Mouse (Mus musculus): ENCODE measurements around the gene Tctn1. TPM values are rescaled to one million over a fixed set of nuclear protein-coding genes. Genes with fewer than 3 reads are reported as not detected.

The Tctn1 gene
- total RNA-seq, 2 experiments from 2014 or later, result 16.4 to 17.8 TPM

DNA sequence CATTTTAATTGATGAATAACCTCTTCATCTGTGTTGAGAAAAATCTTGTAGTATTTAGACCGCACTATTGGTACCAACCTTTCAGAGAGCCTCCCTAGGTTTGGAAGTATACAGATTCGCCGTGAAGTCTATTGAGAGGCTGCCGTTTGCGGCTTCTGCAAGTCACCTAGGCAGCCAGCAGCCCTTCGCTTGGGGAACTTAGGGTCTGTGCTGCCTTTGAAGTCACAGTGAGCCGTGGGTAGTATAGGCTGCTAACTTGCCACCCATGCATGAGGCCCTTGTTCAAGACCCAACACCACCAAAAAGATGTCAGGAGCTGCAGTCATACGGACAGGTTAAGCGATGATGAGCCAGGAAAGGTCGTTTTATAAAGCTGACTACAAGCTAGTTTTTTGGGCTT, 21.9 kb upstream of the Tctn1 start:
- intact Hi-C loops (cut with DNase I), result no loop called here

DNA sequence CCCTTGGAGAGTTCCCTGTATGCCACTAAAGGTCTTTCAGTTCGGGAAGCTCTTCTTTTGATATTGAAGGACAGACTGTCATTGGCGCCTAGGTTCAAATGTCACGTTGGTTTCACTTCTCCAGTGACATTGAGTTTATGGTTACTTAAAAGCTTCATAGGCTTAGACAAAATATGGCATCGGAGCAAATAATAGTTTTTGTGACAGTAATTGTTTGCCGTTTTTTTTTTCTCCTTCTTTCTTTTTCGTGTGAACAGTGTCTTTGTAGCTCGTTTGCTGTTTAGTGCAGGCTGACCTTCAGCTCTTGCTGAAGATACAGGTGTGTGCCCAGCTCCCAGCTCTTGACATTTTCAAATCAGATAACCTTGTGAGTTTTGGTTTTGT, 21.5 kb upstream of the Tctn1 start:
- DNase-seq, result no peak
- intact Hi-C loops (cut with DNase I), result no loop called here

More for the DNA sequence above, 21.9 kb upstream of the Tctn1 start:
- DNase-seq, result no peak

DNA sequence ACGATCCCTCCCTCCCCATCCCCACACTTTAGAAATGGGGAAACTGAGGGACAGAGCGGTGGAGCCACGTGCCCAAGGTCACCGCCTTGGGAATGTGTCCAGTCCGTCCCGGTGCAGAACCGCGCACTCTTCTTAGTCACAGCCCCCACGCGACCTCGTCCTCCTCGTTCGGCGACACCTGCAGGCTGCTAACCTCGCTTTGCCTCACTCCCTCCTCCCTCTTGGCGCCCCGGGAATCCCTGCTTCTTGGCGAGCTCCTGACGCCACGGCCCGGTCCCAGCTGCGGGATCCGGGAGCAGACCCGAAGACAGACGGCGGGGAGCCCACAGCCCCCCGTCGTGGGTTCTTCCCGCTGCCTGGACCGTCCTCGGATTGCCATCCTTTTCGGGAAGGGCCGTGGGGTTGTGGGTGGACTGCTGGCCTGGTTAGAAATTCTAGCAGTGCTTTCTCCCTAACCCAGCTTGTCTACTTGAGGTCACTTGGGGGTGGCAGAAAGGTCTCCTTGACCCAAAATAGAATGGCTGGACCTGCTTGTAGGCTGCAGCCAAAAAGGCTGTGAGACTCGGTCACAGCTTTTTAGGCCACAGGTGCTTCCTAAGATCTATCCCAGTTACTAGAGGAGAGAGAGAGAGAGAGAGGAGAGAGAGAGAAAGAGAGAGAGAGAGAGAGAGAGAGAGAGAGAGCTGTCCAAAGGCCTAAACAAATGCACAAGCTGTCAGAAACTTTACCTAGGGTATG, 20.9 kb upstream of the Tctn1 start:
- DNase-seq, result peak; percentile 50
- intact Hi-C loops (cut with DNase I), result no loop called here

- intact Hi-C loops (cut with DNase I), result no loop called here
- peak; percentile 96 for DNase-seq
Measured at GRCm38 (mm10) chr5:122284183-122285028, 20.1 kb upstream of the Tctn1 start, which contains the start of gene Pptc7. Pptc7 (plus strand) TSS chr5:122284365.

DNA sequence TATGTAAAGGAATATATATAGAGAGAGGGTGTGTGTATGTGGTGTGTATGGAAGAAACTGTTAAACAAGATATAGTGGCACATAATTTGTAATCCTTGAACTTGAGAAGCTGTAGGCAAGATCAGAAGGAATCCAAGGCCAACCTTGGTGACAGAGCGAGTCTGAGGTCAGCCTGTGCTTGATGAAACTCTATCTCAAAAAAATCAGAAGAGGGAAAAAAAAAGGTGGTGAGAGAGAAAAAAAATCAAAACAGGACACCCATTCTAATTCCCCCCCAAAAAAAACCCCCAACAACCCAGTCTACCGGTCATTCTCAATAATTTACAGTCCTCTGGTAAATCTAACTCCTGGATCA, 19.5 kb upstream of the Tctn1 start:
- DNase-seq, result no peak
- intact Hi-C loops (cut with DNase I), result no loop called here

DNA sequence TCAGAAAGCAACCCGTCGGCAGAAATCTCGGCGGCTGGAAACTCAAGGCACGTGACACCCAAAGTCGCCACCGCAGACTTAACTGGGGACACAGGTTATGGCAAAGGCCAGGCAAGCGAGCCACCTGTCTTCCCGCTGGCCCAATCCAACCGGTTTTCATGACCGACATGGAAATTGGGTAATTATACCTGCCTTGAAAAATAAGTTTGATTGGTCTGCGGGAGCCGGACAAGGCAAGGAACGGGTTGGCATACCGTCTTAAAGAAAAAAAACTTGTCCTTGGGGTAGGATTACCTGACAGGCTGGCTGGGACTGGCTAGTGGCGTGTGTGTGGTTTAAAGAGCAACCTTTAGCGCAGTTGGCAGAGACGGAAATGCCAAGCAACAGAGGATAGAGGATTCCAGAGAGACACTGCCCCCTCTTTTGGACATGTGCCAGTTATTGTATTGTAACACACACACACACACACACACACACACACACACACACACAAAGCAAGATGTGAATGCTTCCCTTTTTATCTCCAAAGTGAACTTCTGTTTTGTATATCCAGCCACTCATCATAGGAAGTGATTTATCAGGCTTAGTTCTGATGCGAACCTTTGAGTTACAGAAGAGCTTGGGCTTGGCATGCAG, 16.7 kb upstream of the Tctn1 start:
- DNase-seq, result no peak

DNA sequence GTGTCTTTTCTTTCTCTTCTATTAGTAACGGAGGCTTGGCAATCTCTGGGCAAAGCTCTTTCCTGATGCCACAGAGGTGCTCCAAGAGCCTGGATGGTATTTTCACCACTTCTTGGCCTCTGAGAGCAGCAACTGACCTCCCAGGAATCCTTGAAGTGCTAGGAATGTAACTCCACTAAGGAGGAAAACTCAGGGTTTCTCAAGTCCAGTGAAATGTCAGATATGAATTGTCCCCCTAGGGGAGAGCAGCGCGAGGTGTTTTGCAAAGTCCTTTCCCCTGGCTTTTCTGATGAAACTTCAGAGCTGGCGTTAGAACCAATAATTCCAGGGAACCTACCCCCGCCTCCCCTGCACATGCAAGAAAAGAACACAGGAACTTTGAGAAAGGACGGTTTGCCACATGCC, 16.2 kb upstream of the Tctn1 start:
- intact Hi-C loops (cut with DNase I), result no loop called here

More for the DNA sequence above, 16.7 kb upstream of the Tctn1 start:
- intact Hi-C loops (cut with DNase I), result no loop called here

DNA sequence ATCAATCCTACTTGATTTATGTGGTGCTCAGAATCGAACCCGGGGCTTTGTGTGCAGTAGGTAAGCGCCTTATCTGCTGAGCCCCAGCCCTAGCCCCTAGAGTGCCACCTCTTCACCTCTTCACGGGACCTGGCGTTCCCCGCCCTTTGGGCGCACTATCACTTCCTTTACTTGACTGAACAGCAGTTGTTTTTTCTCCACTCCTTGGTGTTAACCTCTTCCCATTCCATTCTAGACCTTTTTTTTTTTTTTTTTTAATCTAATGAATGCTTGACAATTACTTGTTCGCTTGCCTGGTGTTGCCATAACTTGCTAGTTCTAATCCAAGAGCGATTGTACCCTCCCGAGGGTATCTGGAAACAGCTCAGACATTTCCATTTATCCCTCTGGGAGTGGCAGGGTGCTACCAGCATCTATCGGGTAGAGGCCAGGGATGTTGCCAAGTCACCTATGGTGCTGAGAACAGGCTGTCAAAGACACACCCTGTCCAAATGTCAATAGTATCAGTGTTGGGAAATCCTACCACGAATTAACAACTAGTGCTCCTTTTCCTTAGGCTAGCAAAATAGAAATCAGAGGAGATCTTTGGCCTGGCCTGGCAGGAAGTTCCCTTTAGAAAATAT, 15.7 kb upstream of the Tctn1 start:
- no peak for DNase-seq
- intact Hi-C loops (cut with DNase I), result no loop called here

More for the DNA sequence above, 16.2 kb upstream of the Tctn1 start:
- no peak for DNase-seq

GRCm38 (mm10) chr5:122278946-122279345, 14.7 kb upstream of the Tctn1 start:
- intact Hi-C loops (cut with DNase I), result no loop called here

DNA sequence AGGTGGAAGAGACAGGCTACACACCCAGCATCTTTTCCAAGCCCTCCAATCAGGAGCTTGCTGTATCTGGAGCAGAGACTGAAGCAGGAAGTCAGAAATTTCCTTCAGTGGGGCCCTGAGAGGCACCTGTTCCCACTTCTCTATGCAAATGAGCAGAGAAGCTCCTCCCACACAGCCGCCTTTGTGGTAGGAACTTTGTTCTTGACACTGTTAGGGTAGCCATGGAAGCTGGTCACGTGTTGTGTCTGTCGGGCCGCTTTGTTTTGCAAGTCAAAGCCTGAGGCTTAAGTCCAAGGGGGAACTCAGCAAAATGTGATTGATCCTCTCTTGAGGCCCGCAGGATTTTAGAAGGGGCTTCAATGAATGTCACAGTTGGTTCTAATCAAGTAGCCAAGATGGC, 10.5 kb upstream of the Tctn1 start:
- intact Hi-C loops (cut with DNase I), result no loop called here

More at GRCm38 (mm10) chr5:122278946-122279345, 14.7 kb upstream of the Tctn1 start:
- peak; percentile 27 for DNase-seq

DNA sequence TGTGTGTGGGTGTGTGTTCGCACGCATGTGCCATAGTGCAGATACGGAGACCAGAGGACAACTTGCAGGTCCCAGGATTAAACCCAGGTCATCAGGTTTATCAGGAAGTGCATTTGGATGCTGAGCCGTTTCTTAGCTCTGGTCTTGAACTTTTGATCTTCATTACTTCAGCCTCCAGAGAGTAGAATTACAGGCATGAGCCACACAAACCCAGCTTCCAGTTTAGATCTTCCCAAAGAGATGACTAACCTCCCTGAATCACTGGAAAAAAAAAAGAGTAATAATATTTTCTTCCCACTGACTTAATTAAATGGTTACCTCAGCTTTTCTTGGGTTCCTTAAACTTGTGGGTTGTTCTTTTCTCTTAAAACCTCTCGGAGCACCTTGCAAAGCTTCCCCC, 8.6 kb upstream of the Tctn1 start:
- intact Hi-C loops (cut with DNase I), result no loop called here
- DNase-seq, result no peak

More for the DNA sequence above, 10.5 kb upstream of the Tctn1 start:
- DNase-seq, result no peak

DNA sequence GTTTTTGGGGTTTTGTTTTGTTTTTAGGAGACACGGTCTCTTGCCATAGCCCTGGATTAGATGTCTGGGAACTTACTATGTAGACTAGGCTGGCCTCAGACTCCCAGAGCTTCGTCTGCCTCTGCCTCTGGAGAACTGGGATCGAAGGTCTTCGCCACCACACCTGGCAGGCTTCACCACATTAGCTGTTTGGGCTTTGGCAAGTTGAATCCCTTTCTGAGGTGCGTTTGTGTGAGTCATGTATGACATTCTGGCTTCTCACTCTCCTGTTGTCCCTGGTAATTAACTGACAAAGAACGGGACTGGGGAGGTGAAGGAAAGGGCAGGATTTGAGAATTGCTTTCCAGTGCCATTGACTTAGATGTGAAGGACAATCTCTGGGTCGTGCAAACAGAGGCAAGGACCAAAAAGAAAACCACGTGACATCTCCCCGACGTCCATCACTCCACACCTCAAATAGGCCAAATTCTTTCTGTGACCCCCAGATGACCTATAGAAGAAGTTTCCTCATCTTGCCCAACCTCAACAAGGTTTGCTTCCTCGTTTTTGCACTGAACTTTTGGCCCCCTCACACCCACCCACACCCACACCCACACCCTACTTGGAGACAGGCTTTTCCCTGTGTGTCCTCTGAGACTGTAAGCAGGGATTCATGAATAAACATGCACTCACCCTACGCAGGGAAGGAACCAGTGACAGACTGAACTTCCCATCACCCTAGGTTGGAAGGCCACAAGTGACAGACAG, 4.8 kb upstream of the Tctn1 start:
- no peak for DNase-seq
- intact Hi-C loops (cut with DNase I), result no loop called here

- intact Hi-C loops (cut with DNase I), result loop anchor here (2.0 kb wide), 1 partner anchor 77 kb away; no protein-coding TSS in a partner anchor
- DNase-seq, result peak; percentile 74
Measured at GRCm38 (mm10) chr5:122267899-122268298, 3.6 kb upstream of the Tctn1 start.

- intact Hi-C loops (cut with DNase I), result loop anchor here (2.0 kb wide), 1 partner anchor 78 kb away; no protein-coding TSS in a partner anchor
- no peak for DNase-seq
Measured at GRCm38 (mm10) chr5:122267136-122267535, 2.9 kb upstream of the Tctn1 start.

GRCm38 (mm10) chr5:122265942-122266341, 1.7 kb upstream of the Tctn1 start:
- intact Hi-C loops (cut with DNase I), result loop anchor here (2.0 kb wide), 1 partner anchor 79 kb away; no protein-coding TSS in a partner anchor
- no peak for DNase-seq

GRCm38 (mm10) chr5:122265187-122265586, 927 bp upstream of the Tctn1 start:
- DNase-seq, result no peak
- intact Hi-C loops (cut with DNase I), result no loop called here

DNA sequence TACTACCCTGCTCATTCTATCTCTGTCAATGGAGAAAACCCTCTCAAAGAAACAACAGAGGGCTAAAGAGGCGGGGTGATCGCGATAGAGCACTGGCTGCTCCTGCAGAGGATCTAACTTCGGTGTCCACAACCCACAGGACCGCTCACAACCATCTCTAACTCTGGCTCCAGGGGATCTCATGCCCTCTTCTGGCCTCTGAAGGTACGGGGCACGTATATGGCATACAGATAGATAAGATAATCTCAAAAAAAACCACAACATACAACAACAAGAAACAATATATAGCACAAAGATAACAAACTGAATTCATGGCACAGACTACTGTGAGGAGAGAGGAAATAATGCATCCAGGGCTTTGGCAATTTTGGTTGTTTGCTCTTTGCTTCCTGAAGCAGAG, 2.2 kb downstream of the Tctn1 start:
- no peak for DNase-seq
- intact Hi-C loops (cut with DNase I), result no loop called here

DNA sequence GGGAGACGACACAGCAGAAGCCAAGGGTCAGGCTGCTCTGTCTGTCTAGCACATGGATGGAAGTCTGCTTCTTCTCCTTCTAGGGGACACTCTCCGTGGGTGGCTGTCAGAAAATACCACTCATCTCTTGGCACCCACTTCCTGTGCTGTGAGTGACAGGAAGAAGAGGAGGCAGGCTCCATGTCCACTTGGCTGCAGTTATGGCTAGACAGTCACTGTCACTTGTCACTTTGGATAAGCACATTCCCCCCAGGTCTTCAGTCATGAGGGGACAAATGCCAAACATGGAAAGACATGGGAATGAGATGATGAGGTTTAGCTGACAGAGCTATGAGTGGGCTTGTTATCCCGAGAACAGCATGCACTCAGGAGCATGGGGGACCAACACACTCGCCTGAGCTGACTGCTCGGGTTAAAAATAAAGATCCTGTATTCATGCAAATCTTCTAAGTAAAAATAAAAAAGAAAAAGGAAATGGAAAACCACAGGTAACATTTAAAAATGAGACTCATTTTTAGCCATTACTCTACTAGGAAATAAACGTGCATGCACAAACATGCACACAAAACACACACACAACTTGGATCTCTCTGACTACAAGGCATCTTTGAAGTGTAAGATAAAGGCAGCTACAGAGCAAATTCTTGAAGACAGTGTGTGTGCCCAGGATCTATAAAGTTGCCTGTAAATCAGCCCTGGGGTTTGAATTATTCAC, 6.1 kb downstream of the Tctn1 start:
- no peak for DNase-seq
- intact Hi-C loops (cut with DNase I), result loop anchor here (5.0 kb wide), 1 partner anchor 459 kb away; no protein-coding TSS in a partner anchor

GRCm38 (mm10) chr5:122251895-122252606, 12.2 kb downstream of the Tctn1 start:
- no peak for DNase-seq
- intact Hi-C loops (cut with DNase I), result no loop called here

All from left cerebral cortex, postnatal 4 days (tissue).